Mouse (Mus musculus): ENCODE results near the gene Phactr4.

DNA sequence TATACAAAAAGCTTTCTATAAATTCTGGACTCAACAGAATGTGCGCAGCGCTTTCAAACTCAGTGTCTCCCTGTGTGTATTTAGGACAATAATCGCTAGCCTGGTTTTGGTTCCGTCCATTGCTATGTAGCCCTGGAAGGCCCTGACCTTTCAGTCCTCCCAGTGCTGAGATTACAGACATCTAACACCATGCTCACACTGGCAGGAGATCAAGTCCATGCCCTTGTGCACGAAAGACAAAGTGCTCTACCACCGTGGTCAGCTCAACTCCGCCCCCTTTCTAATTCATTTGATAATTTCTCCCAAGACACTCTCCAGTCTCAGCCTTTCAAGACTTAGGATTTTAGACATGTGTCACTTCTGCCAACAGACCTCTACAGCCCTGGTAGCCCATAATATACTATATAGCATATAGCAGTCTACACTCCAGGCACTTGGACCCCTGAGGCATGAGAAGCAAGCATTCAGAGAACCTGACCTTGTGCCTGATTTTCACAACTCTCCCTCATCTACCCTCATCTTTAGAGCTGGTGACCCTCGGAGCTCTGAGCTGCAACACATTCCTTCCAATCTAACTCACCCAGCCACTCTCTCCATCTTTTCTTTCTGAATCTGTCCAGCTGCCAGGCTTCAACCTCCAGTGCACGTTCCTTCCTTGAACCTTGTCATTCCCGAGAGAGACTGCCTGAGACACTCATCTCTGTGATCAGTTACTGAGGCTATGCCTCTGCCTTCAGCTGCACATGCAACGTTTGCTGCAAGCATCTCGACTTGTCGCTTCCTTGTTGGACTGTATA lies 15.7 kb downstream of the Phactr4 start:
- TF ChIP-seq CTCF (IDR thresholded peaks at IDR 0.05; ENCODE audit: borderline replicate concordance, control insufficient read depth, extremely low read depth, insufficient read depth, low read length, poor library complexity) (no peak), POLR2A (IDR thresholded peaks at IDR 0.05; ENCODE audit: control insufficient read depth, extremely low read depth, insufficient read depth, low read length, poor library complexity) (no peak)

Measured in thymus, adult 2 months (tissue).